Mouse (Mus musculus) lung, embryonic 16.5 days (tissue): ENCODE measurements around the gene Foxa3. TPM values are rescaled to one million over a fixed set of nuclear protein-coding genes. Genes with fewer than 3 reads are reported as not detected.
A peak's percentile ranks its signal among the peaks of the same experiment; 100 is the strongest.

Source experiments
- ATAC-seq: fragments of 200-750 bp; cut with Nextera tagmentation; 2 replicates; pipeline ENCODE4 v1.8.0; 2017; ENCODE audit warnings: low read depth, mild to moderate bottlenecking, moderate library complexity
- H3K27ac ChIP-seq: fragments of 300-500 bp; sonication (generic); 2 replicates; pipeline ENCODE4 v1.5.1; 2014; ENCODE audit warnings: mild to moderate bottlenecking, control low read depth, low read length
- H3K27me3 ChIP-seq: fragments of 300-500 bp; sonication (generic); 2 replicates; pipeline ENCODE4 v1.6.1; 2014; ENCODE audit warnings: low read depth, low read length, mixed read lengths; ENCODE audit not compliant: control insufficient read depth, insufficient read depth
- H3K36me3 ChIP-seq: fragments of 300-500 bp; sonication (generic); 2 replicates; pipeline ENCODE4 v1.6.1; 2014; ENCODE audit warnings: low read length; ENCODE audit not compliant: control insufficient read depth, insufficient read depth
- H3K4me1 ChIP-seq: fragments of 300-500 bp; sonication (generic); replicated peaks from 2 replicates; pipeline ENCODE4 v1.6.1; 2014; ENCODE audit warnings: low read length, mixed read lengths; ENCODE audit not compliant: control insufficient read depth, insufficient read depth
- H3K4me2 ChIP-seq: fragments of 300-500 bp; sonication (generic); 2 replicates; pipeline ENCODE4 v1.6.1; 2014; ENCODE audit warnings: low read depth, low read length, control low read depth
- H3K4me3 ChIP-seq: fragments of 300-500 bp; sonication (generic); 2 replicates; pipeline ENCODE4 v1.5.1; 2014; ENCODE audit warnings: mild to moderate bottlenecking, low read length, control low read depth
- H3K9ac ChIP-seq: fragments of 300-500 bp; sonication (generic); 2 replicates; pipeline ENCODE4 v1.6.1; 2014; ENCODE audit warnings: low read length, control low read depth
- H3K9me3 ChIP-seq: fragments of 300-500 bp; sonication (generic); 2 replicates; pipeline ENCODE4 v1.6.1; 2016; ENCODE audit warnings: low read length; ENCODE audit not compliant: control insufficient read depth
- WGBS: fragments of 180-500 bp; shearing (Covaris S2); extraction: QIAGEN DNeasy Blood & Tissue Kit; methylation state at CpG from one replicate; pipeline ENCODE4 v1.1.7; 2014; 5-methylcytosine and 5-hydroxymethylcytosine counted together
- polyA plus RNA-seq: library from polyadenylated mRNA; unstranded; fragments of >200 nt; fragmentation: Nextera tagmentation; extraction: Ambion mirVana; gene quantifications from 2 replicates; pipeline ENCODE4 v1.2.1, GENCODE M21; 2015

Foxa3 gene
- polyA plus RNA-seq, 1 experiment from 2014 or later: 2.3 TPM

GRCm38 (mm10) chr7:19031641-19032040, 8.3 kb upstream of the Foxa3 start:
- H3K4me1 ChIP-seq: no peaks in the 10 kb centered on the region
- no peaks in the 10 kb centered on the region for H3K27me3 ChIP-seq
- H3K27ac ChIP-seq: no peak overlapping the region
- no peak overlapping the region for H3K9ac ChIP-seq
- H3K36me3 ChIP-seq: peaks cover 49% of the 10 kb centered on the region
- no peak overlapping the region for H3K4me2 ChIP-seq
- no peaks in the 10 kb centered on the region for H3K9me3 ChIP-seq
- H3K4me3 ChIP-seq: no peak overlapping the region
- WGBS: 74% methylated on average over 4 of the region's 4 CpGs
- ATAC-seq: no peak

- Histone ChIP-seq H3K9me3 (no peaks in the 10 kb centered on the region), H3K27ac (no peak overlapping the region), H3K36me3 (peaks cover 33% of the 10 kb centered on the region), H3K4me2 (no peak overlapping the region), H3K4me1 (peaks cover 8% of the 10 kb centered on the region), H3K9ac (no peak overlapping the region), H3K4me3 (no peak overlapping the region), H3K27me3 (no peaks in the 10 kb centered on the region)
- 60% methylated on average over 6 of the region's 6 CpGs for WGBS
- no peak; the same call in 1 of the 2 replicates for ATAC-seq
Observed at GRCm38 (mm10) chr7:19029084-19029653, 5.8 kb upstream of the Foxa3 start.

- H3K27me3 ChIP-seq: peaks cover 8% of the 10 kb centered on the region
- no peak overlapping the region for H3K4me2 ChIP-seq
- H3K4me3 ChIP-seq: no peak overlapping the region
- peaks cover 26% of the 10 kb centered on the region for H3K36me3 ChIP-seq
- no peaks in the 10 kb centered on the region for H3K9me3 ChIP-seq
- ATAC-seq: no peak
- no peak overlapping the region for H3K27ac ChIP-seq
- no peak overlapping the region for H3K9ac ChIP-seq
- peaks cover 10% of the 10 kb centered on the region for H3K4me1 ChIP-seq
Observed at GRCm38 (mm10) chr7:19028067-19028466, 4.7 kb upstream of the Foxa3 start.

GRCm38 (mm10) chr7:19024581-19025255, 1.4 kb upstream of the Foxa3 start:
- peak overlapping the region; percentile 45 for H3K27ac ChIP-seq
- peaks cover 5% of the 10 kb centered on the region for H3K36me3 ChIP-seq
- peak overlapping the region; percentile 71 for H3K4me2 ChIP-seq
- WGBS: under 1% methylated on average over 26 of the region's 36 CpGs
- peak overlapping the region; percentile 90 for H3K9ac ChIP-seq
- H3K9me3 ChIP-seq: no peaks in the 10 kb centered on the region
- ATAC-seq: peak; percentile 48
- H3K27me3 ChIP-seq: peaks cover 21% of the 10 kb centered on the region
- H3K4me1 ChIP-seq: peaks cover 15% of the 10 kb centered on the region
- peak overlapping the region; percentile 91 for H3K4me3 ChIP-seq

GRCm38 (mm10) chr7:19024096-19024506, 763 bp upstream of the Foxa3 start, which contains the start of gene Sympk:
Gene Sympk, plus strand, starts transcription at chr7:19024377.
- H3K4me3 ChIP-seq: peak within 1 kb of the TSS; percentile 91
- H3K27ac ChIP-seq: peak within 1 kb of the TSS; percentile 45
- peak within 1 kb of the TSS; percentile 90 for H3K9ac ChIP-seq
- peaks cover 21% of the 10 kb centered on the region for H3K27me3 ChIP-seq
- H3K4me1 ChIP-seq: peaks cover 15% of the 10 kb centered on the region
- peak; percentile 96 for ATAC-seq
- H3K4me2 ChIP-seq: peak within 1 kb of the TSS; percentile 71
- no peaks in the 10 kb centered on the region for H3K9me3 ChIP-seq
- WGBS: under 1% methylated on average over 42 of the region's 50 CpGs
- H3K36me3 ChIP-seq: peaks cover 4% of the 10 kb centered on the region

- H3K27me3 ChIP-seq: peaks cover 21% of the 10 kb centered on the region
- no peak overlapping the region for H3K27ac ChIP-seq
- H3K4me3 ChIP-seq: no peak overlapping the region
- peak overlapping the region; percentile 10; the same call in 1 of the 2 replicates for H3K4me2 ChIP-seq
- no peak overlapping the region for H3K9ac ChIP-seq
- H3K9me3 ChIP-seq: no peaks in the 10 kb centered on the region
- no peaks in the 10 kb centered on the region for H3K36me3 ChIP-seq
- ATAC-seq: no peak
- peaks cover 15% of the 10 kb centered on the region for H3K4me1 ChIP-seq
- 40% methylated on average over 18 of the region's 18 CpGs for WGBS
Observed at GRCm38 (mm10) chr7:19022189-19022958, 964 bp downstream of the Foxa3 start.

GRCm38 (mm10) chr7:19021048-19021447, 2.3 kb downstream of the Foxa3 start:
- Histone ChIP-seq H3K4me2 (no peak overlapping the region), H3K9ac (no peak overlapping the region), H3K27me3 (peaks cover 21% of the 10 kb centered on the region), H3K4me1 (peaks cover 15% of the 10 kb centered on the region), H3K36me3 (no peaks in the 10 kb centered on the region), H3K27ac (no peak overlapping the region), H3K9me3 (no peaks in the 10 kb centered on the region), H3K4me3 (no peak overlapping the region)
- WGBS: 5% methylated on average over 8 of the region's 8 CpGs
- ATAC-seq: no peak

GRCm38 (mm10) chr7:19017909-19018308, 5.4 kb downstream of the Foxa3 start:
- H3K27me3 ChIP-seq: peaks cover 12% of the 10 kb centered on the region; the same call in 1 of the 2 replicates
- H3K4me3 ChIP-seq: no peak overlapping the region
- WGBS: 86% methylated on average over 7 of the region's 7 CpGs
- H3K9me3 ChIP-seq: no peaks in the 10 kb centered on the region
- H3K27ac ChIP-seq: no peak overlapping the region
- no peak overlapping the region for H3K4me2 ChIP-seq
- no peaks in the 10 kb centered on the region for H3K36me3 ChIP-seq
- no peak for ATAC-seq
- no peak overlapping the region for H3K9ac ChIP-seq
- H3K4me1 ChIP-seq: peaks cover 5% of the 10 kb centered on the region; the same call in 1 of the 2 replicates

GRCm38 (mm10) chr7:19016042-19016441, 7.3 kb downstream of the Foxa3 start:
- Histone ChIP-seq H3K36me3 (no peaks in the 10 kb centered on the region), H3K4me3 (no peak overlapping the region), H3K4me1 (peaks cover 17% of the 10 kb centered on the region), H3K4me2 (no peak overlapping the region), H3K9me3 (no peaks in the 10 kb centered on the region), H3K27me3 (peaks cover under 1% of the 10 kb centered on the region; the same call in 1 of the 2 replicates), H3K9ac (no peak overlapping the region), H3K27ac (no peak overlapping the region)
- ATAC-seq: no peak
- WGBS: 87% methylated on average over 4 of the region's 4 CpGs
